Mouse (Mus musculus) ES-E14 (cell line): ENCODE data around the gene Gm28778.

Source experiments
- CHD2 ChIP-seq: IDR thresholded peaks from 2 replicates; pipeline ENCODE4 v1.6.1; 2014; ENCODE audit warnings: mild to moderate bottlenecking, low read depth, low read length, inconsistent platforms
- HCFC1 ChIP-seq: IDR thresholded peaks from 2 replicates; pipeline ENCODE4 v1.6.1; 2012; ENCODE audit warnings: low read length, inconsistent platforms, borderline replicate concordance; ENCODE audit not compliant: insufficient read depth
- MAFK ChIP-seq: IDR thresholded peaks from 2 replicates; pipeline ENCODE4 v1.6.1; 2014; ENCODE audit warnings: mild to moderate bottlenecking, low read depth, low read length, inconsistent platforms; ENCODE audit not compliant: insufficient read depth
- ZC3H11A ChIP-seq: IDR thresholded peaks from 2 replicates; pipeline ENCODE4 v1.6.1; 2012; ENCODE audit warnings: low read depth, mild to moderate bottlenecking, inconsistent platforms, low read length, borderline replicate concordance
- ZNF384 ChIP-seq: IDR thresholded peaks from 2 replicates; pipeline ENCODE4 v1.6.1; 2012; ENCODE audit warnings: low read depth, low read length, inconsistent platforms

- TF ChIP-seq ZNF384 (no peak), HCFC1 (no peak), CHD2 (no peak), ZC3H11A (no peak), MAFK (no peak)
Measured at GRCm38 (mm10) chr1:53323254-53323653, 26.3 kb downstream of the Gm28778 start.
